Mouse (Mus musculus) right cerebral cortex, adult 2 months (tissue): Measurements from ENCODE around the gene Gtf2h4.
A peak's percentile ranks its signal among the peaks of the same experiment; 100 is the strongest.

Source experiments
- DNase-seq, 2 experiments: peaks; one replicate each; pipeline ENCODE4 v3.0.0; 2021 to 2022; ENCODE audit warnings: low spot score in 2 of 2

Gene Gtf2h4

DNA sequence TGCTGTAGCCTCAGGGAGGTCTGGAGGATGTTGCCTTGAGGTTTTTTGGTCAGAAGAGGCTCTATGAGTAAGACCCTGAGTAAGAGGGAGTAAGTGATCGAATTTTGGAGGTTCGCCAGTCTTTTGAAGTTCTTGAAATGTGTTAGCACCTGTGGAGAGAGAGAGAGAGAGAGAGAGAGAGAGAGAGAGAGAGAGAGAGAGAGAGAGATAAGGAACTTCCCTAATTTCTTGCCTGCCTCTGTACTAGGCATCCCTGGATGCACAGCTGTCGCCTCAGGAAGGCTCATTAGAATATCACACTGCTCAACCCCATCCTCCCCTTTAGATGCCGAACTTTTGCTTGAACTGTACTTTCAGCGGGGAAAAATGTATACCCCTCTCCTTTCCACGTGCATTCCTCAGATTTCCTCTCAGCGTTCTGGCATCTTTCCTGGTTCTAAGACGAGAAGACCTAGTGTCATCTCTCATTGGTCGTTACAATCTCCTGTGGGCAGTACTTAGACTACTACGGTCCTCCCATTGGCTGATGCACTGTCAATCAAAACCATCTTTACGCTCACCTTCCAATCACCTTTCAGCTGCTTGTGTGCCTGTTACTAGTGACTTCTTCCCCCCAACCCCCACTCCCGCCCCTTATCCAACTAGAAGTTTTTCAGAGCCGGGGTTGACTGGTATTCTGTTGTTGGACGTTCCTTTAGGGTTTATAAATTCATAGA is 34.9 kb downstream of the Gtf2h4 start:
- DNase-seq: peak; percentile 42 to 57

DNA sequence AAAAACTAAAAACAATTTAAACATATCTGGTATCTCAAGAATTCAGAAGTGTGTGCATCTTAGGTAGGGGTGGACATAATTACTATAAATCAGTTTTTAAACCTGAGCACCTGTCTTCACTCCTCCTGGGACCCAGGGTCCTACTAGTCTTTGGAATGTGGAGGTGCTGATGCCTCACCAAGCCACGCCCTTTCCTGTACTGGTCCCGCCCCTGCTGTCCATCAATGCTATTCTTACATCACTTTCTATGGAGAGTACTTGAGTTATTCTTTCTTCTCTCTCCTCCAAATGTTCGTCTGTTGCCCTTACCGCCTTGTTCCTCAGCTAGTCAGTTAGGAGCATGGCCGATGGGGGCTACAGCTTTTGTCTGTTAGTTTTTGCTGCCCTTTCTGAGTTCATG is 37.2 kb downstream of the Gtf2h4 start:
- peak; percentile 41 to 50 for DNase-seq

DNA sequence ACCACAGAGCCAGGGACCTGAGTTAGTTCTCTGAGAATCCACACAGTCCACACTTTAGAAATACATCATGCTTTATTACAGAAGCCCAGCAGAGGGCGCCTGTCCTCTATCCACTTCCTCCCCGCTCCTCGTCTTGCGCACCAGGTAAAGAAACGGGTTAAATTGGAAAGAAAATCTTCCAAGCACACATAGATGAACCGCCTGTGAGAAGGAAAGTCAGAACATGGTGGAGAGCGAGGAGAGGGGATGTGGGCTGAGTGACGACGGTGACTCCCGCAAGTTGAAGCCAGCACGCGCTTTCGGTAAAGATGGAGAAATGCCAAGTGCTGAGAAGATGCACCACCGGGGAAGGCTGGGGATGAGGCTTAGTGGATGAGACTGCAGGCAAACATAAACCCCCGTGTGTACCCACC is 37.8 kb downstream of the Gtf2h4 start:
- DNase-seq: peak; percentile 83 to 89

DNA sequence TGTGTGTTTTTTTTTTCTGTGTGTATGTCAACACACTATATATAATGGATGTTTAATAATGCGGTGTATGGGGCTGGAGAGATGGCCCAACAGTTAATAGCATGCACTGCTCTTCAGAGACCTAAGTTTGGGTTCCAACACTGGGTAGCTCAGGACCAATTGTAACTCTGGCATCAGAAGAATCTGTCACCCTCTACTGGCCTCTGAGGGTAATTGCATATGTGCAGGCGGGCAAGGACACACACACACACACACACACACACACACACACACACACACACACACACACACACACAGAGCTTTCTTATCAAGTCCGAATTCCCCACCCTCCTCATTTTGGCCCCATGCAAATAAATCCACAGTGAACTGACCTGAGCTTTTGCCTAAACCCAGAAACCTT is 38.3 kb downstream of the Gtf2h4 start:
- peak in 1 of 2 experiments; percentile 28 for DNase-seq

DNA sequence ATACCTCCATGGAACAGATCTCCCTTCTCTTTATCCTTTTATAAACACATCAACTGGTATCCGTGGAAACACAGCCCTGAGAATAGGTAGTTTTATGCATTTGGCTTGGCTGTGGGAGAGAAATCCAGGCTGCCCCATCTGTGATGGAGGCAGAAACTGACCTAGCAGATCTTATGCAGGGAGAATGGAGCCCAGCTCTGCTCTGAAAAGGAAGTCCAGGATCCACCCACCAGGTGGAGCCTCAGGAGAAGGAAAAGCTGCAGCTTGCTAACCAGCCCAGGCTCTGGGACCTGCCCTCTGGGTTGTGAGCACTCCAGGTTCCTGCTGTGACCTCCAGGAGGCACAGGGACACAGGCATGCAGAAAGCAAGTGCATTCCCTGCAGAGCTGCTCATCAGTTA is 39.5 kb downstream of the Gtf2h4 start:
- peak; percentile 66 to 70 for DNase-seq

DNA sequence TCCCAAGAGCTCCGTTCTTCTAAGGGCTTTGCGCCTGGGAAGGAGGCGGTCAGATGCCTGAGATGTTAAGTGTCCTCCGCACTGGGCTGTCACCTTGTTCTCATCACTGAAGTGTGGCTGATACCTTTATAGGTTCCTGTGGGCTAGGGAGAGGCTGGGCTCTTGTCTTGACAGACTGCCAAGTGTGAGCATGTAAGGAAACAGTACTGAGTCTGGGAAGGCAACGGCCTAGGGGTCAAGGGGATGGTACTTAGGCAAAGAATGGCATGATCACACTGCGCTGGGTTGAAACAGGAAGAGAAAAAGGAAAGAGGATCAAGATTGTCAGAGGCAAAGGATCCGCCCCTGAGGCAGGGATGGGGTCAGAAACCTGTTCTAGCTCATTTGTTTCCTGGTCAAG is 47.0 kb downstream of the Gtf2h4 start, which contains the start of gene Gm9573:
Gene Gm9573 (minus strand): TSS at position 101 of the 400 bp plus-strand sequence.
- no peak for DNase-seq
